Mouse (Mus musculus): ENCODE measurements around the gene Apoc3. TPM values are rescaled to one million over a fixed set of nuclear protein-coding genes. Genes with fewer than 3 reads are reported as not detected.
A peak's percentile ranks its signal among the peaks of the same experiment; 100 is the strongest.

Gene Apoc3
- not detected in 2 replicates for polyA plus RNA-seq (2015; fragmentation: Nextera tagmentation; extraction: Ambion mirVana)

DNA sequence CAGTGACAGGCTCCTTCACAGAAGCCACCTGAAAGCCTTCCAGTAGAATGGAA, at the start of gene Apoc3:
TSS of gene Apoc3 (minus strand) at position 41 of the 53 bp plus-strand sequence.
- H3K9me3 ChIP-seq: no peaks in the 10 kb centered on the region
- H3K9ac ChIP-seq: no peak within 1 kb of the TSS
- H3K4me1 ChIP-seq (replicated peaks): peaks cover 5% of the 10 kb centered on the region
- H3K4me2 ChIP-seq: no peak within 1 kb of the TSS
- H3K27me3 ChIP-seq: no peaks in the 10 kb centered on the region
- no peaks in the 10 kb centered on the region for H3K36me3 ChIP-seq
- no peak within 1 kb of the TSS for H3K4me3 ChIP-seq
- H3K27ac ChIP-seq (replicated peaks): no peak within 1 kb of the TSS
- no peak for ATAC-seq (ENCODE audit: low FRiP score, low read depth)

DNA sequence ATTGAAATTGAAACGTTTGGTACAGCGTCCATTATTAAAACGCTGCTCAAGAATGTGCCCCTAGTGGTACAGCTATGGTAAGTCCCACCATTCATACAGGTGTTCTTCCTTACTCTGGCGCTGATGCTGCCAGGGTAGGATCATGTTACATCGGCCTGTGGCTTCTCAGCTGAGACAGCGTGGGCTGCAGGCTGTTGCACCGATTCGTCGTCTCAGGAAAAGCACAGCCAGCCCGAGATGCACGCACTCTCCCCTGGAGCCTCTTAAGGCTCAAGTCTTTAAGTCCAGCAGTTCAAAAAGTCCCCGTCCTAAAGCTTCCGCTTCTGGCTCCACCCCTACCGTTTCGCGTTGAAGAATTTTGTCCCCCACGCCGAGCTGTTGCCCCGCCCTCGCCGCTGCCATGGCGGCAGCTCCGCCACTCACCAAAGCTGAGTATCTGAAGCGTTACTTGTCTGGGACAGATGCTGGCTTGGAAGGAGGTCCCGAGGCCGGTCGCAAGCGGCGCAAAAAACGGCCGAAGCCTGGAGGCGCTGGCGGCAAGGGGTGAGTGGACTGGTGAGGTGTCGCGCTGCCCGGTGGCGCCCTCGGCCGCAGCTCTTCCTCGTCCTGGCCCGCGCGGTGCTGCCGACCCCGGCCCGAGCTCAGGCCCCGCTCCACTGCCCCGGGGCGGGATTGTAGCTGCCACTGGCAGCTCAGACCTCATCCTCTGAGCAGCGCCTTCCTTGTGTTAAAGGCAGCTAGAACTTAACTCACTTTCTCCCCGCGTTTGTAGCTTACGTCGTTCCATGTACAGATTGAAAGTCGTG, 47.4 kb upstream of the Apoc3 start, which contains the start of gene Bud13:
TSS of gene Bud13 (plus strand) at position 378 of the 806 bp plus-strand sequence.
- H3K9me3 ChIP-seq: no peaks in the 10 kb centered on the region
- H3K36me3 ChIP-seq: peaks cover 56% of the 10 kb centered on the region
- peak; percentile 93 for ATAC-seq (ENCODE audit: low FRiP score, low read depth)
- H3K4me3 ChIP-seq: peak within 1 kb of the TSS; percentile 94
- peak within 1 kb of the TSS; percentile 81 for H3K9ac ChIP-seq
- WGBS: under 1% methylated on average over 55 of the region's 55 CpGs
- no peaks in the 10 kb centered on the region for H3K27me3 ChIP-seq
- H3K27ac ChIP-seq (replicated peaks): peak within 1 kb of the TSS; percentile 77
- peaks cover 18% of the 10 kb centered on the region for H3K4me1 ChIP-seq (replicated peaks)
- H3K4me2 ChIP-seq: peak within 1 kb of the TSS; percentile 79

DNA sequence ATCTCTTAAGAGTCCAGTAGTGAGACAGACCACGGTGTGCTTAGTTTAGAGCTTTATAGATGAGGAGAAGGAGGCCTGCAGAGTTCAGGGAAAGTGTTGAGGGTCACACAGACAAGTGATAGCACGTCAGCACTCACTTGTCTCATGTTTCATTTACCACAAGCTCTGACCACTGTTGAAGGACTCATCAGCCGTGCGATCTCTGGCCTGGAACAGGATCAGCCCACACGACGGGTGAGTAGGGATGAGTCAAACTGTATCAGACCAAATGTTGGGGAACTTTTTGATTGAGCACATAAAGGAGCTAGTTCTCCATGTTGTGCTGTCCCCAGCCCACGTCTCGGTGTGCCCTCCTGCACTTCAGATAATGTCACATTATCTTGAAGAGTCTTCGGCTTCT, 39.1 kb upstream of the Apoc3 start:
- no peak overlapping the region for H3K4me3 ChIP-seq

DNA sequence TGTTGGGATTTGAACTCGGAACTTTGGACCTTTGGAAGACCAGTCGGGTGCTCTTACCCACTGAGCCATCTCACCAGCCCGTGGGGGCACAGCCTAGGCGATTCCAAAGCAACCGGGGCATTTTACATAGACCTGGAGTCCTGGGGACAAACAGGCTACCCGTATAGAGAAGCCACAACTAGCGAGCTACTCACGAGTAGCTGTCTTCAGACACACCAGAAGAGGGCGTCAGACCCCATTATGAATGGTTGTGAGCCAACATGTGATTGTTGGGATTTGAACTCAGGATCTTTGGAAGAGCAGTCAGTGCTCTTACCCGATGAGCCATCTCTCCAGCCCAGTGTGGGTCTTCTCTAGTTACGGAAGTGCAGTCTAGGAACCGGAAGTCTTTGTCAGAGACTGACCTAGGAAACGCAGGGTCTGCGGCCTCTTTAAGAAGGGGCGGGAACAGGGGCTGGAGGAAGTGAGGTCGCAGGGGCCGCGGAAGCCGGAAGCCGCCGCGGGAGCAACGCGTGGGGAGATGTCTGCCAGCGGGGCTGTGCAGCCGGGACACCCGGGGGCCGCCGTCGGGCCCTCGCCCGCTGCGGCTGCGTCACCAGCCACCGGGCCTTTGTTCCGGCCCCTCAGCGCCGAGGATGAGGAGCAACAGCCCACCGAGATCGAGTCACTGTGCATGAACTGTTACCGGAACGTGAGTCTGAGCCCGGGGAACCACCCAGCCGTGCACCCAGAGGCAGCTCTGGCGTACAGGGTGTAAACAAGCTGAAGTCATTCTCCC, 37.4 kb upstream of the Apoc3 start, which contains the start of gene Zpr1:
TSS of gene Zpr1 (plus strand) at position 388 of the 778 bp plus-strand sequence.
- Histone ChIP-seq H3K9ac (peak within 1 kb of the TSS; percentile 71), H3K9me3 (no peaks in the 10 kb centered on the region), H3K4me3 (peak within 1 kb of the TSS; percentile 86), H3K27me3 (peaks cover 13% of the 10 kb centered on the region; the same call in 1 of the 2 replicates), H3K27ac (replicated peaks) (peak within 1 kb of the TSS; percentile 68), H3K4me2 (peak within 1 kb of the TSS; percentile 94), H3K4me1 (replicated peaks) (peaks cover 13% of the 10 kb centered on the region), H3K36me3 (peaks cover 27% of the 10 kb centered on the region)
- 5% methylated on average over 44 of the region's 45 CpGs for WGBS
- ATAC-seq (ENCODE audit: low FRiP score, low read depth): peak; percentile 95

More for the DNA sequence above, 39.1 kb upstream of the Apoc3 start:
- Histone ChIP-seq H3K4me2 (no peak overlapping the region), H3K36me3 (peaks cover 38% of the 10 kb centered on the region), H3K9ac (no peak overlapping the region), H3K9me3 (no peaks in the 10 kb centered on the region), H3K27ac (replicated peaks) (no peak overlapping the region), H3K27me3 (peaks cover 8% of the 10 kb centered on the region; the same call in 1 of the 2 replicates), H3K4me1 (replicated peaks) (peaks cover 13% of the 10 kb centered on the region)
- WGBS: 95% methylated on average over 9 of the region's 9 CpGs
- no peak for ATAC-seq (ENCODE audit: low FRiP score, low read depth)

DNA sequence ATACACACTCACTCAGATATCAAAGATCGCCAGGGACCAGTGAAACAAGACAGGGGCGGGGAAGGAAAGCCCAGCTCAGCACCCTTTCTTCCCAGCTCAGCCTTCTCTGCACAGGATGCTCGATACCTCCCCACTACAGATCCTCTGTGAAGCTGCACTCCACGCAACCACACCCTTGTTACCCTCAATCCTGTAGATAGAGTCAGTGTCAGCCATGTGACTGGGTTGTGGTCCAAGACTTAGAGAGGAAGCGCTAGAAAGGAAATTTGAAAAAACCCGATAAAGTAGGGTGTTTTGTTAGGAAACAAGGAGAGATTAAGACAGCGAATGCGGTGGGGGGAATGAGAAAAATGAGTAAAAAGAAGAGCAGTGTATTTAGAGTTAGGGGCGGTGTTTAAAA, 36.6 kb upstream of the Apoc3 start:
- H3K4me3 ChIP-seq: no peak overlapping the region
- 90% methylated on average over 9 of the region's 9 CpGs for WGBS

DNA sequence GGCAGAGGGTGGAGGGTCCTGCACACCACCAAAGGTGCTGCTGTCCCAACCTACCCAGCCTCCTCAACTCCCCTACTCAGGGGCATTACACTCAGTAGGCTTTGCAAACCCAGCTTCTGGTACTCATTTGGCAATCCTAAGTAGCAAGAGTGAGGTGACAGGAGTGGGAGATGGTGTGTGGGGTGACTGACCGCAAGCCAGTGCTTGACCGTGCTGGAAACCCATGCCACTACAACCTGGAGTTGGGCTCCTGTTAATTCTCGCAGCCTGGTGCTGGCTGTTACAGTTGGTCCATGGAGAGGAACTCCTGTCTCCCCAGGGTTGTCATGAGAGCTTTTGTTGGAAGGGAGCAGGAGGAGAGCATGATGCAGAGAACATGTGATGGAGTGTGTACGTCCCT, 35.3 kb upstream of the Apoc3 start:
- H3K27me3 ChIP-seq: peaks cover 13% of the 10 kb centered on the region; the same call in 1 of the 2 replicates
- no peaks in the 10 kb centered on the region for H3K9me3 ChIP-seq
- peaks cover 6% of the 10 kb centered on the region for H3K36me3 ChIP-seq
- no peak overlapping the region for H3K9ac ChIP-seq
- no peak overlapping the region for H3K27ac ChIP-seq (replicated peaks)
- H3K4me2 ChIP-seq: no peak overlapping the region
- H3K4me1 ChIP-seq (replicated peaks): peaks cover 13% of the 10 kb centered on the region
- H3K4me3 ChIP-seq: no peak overlapping the region
- ATAC-seq (ENCODE audit: low FRiP score, low read depth): no peak
- 94% methylated on average over 4 of the region's 4 CpGs for WGBS

More for the DNA sequence above, 36.6 kb upstream of the Apoc3 start:
- Histone ChIP-seq H3K9ac (no peak overlapping the region), H3K27ac (replicated peaks) (no peak overlapping the region), H3K4me1 (replicated peaks) (peaks cover 13% of the 10 kb centered on the region), H3K36me3 (peaks cover 19% of the 10 kb centered on the region), H3K4me2 (peak overlapping the region; percentile 94; the same call in 1 of the 2 replicates), H3K27me3 (peaks cover 13% of the 10 kb centered on the region; the same call in 1 of the 2 replicates), H3K9me3 (no peaks in the 10 kb centered on the region)
- ATAC-seq (ENCODE audit: low FRiP score, low read depth): no peak

DNA sequence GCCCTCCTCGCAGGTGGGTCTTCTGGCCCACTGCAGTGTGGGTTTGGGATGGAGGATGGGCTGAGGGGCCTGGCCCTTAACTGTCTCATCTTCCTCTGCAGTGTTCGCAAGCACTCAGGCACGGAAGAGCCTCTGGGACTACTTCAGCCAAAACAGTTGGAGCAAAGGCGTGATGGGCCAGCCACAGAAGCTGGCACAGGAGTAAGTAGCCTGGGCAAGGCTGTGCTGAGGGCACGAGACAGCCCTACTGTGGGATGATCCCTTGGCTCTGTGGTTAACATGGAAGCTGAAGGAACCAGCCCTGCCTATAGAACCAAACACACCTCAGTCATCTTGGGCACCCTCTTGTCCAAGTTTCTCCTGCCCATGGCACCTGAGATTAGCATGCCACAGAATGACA, 33.7 kb upstream of the Apoc3 start:
- H3K4me3 ChIP-seq: no peak overlapping the region
- no peak for ATAC-seq (ENCODE audit: low FRiP score, low read depth)
- WGBS: 83% methylated on average over 5 of the region's 5 CpGs
- peaks cover 7% of the 10 kb centered on the region for H3K4me1 ChIP-seq (replicated peaks)
- H3K9me3 ChIP-seq: no peaks in the 10 kb centered on the region
- H3K9ac ChIP-seq: no peak overlapping the region
- H3K36me3 ChIP-seq: no peaks in the 10 kb centered on the region
- H3K27ac ChIP-seq (replicated peaks): no peak overlapping the region
- peaks cover 13% of the 10 kb centered on the region; the same call in 1 of the 2 replicates for H3K27me3 ChIP-seq
- no peak overlapping the region for H3K4me2 ChIP-seq

DNA sequence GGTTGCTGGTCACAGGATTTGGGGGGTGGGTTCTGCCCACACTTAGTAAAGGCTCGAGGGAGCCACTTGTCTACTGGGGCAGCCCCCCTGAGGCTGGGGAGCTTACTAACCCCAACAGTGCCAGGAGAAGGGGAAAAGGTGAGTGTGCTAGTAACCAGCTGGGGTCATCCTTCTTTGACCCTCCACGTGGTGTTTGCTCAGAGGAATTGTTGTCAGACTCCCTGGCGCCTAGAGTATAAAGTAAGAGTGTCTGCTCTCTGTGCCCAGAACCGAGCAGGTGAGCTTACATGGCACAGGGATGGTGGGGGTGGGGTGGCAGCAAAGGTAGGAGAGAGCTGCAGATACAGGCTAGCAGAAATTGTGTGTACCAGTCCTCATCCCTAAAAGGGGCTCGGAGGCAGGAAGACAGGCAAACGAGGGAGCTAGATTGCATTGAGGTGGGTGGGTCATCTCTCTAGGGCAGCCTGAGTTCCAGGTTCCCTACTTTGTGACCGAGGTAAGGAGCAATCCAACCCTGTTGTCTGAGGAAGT, 33.0 kb upstream of the Apoc3 start, which contains the start of gene Apoa5:
TSS of gene Apoa5 (plus strand) at position 291 of the 531 bp plus-strand sequence.
- Histone ChIP-seq H3K4me3 (no peak within 1 kb of the TSS), H3K27me3 (peaks cover 13% of the 10 kb centered on the region; the same call in 1 of the 2 replicates), H3K9me3 (no peaks in the 10 kb centered on the region), H3K4me1 (replicated peaks) (peaks cover under 1% of the 10 kb centered on the region; the same call in 1 of the 2 replicates), H3K9ac (no peak within 1 kb of the TSS), H3K27ac (replicated peaks) (no peak within 1 kb of the TSS), H3K4me2 (no peak within 1 kb of the TSS), H3K36me3 (no peaks in the 10 kb centered on the region)
- WGBS: 66% methylated on average over 7 of the region's 7 CpGs
- ATAC-seq (ENCODE audit: low FRiP score, low read depth): no peak

DNA sequence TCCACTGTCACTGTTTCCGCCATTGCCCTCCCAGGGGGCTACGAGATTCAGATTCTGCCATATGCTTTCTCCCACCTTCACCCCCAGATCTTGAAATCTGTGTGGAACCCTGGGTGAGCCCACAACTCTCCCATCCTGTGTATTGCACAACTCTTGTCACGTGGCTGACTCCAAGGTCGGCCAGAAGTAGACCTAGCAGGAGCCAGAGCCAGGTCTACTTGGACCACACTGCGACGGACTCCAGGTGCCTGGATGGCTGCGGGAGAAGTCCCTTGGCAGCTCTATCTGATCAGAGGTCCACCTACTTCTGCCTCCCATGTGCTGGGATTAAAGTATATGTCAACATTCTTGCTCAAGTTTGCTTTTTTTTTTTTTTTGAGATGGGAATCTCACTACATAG, 25.7 kb upstream of the Apoc3 start:
- H3K27ac ChIP-seq (replicated peaks): no peak overlapping the region

DNA sequence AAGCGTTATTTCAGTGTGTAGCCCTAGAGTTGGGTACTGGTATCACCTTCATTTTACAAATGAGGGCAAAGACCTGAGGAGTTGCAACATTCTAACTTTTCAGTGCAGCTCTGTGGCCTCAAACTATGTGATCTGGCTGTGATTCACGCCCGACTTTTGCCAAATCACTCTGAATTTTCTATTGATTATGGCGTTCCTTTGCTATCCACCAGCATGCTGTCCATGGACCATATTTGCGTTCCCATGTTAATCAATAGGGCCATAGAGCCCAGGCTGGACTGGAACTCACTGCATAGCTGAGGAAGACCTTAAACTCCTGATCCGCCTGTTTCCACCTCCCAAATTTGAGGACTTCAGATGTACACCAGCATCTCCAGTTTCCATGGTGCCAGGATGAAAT, 23.7 kb upstream of the Apoc3 start:
- 93% methylated on average over 6 of the region's 6 CpGs for WGBS
- Histone ChIP-seq H3K27me3 (no peaks in the 10 kb centered on the region), H3K4me2 (no peak overlapping the region), H3K4me3 (no peak overlapping the region), H3K27ac (replicated peaks) (no peak overlapping the region), H3K36me3 (no peaks in the 10 kb centered on the region), H3K9me3 (no peaks in the 10 kb centered on the region), H3K9ac (no peak overlapping the region), H3K4me1 (replicated peaks) (no peaks in the 10 kb centered on the region)
- no peak for ATAC-seq (ENCODE audit: low FRiP score, low read depth)

More for the DNA sequence above, 25.7 kb upstream of the Apoc3 start:
- H3K27me3 ChIP-seq: no peaks in the 10 kb centered on the region
- no peak overlapping the region for H3K4me3 ChIP-seq
- no peaks in the 10 kb centered on the region for H3K4me1 ChIP-seq (replicated peaks)
- H3K4me2 ChIP-seq: no peak overlapping the region
- ATAC-seq (ENCODE audit: low FRiP score, low read depth): no peak
- H3K36me3 ChIP-seq: no peaks in the 10 kb centered on the region
- H3K9ac ChIP-seq: no peak overlapping the region
- WGBS: 89% methylated on average over 7 of the region's 7 CpGs
- H3K9me3 ChIP-seq: no peaks in the 10 kb centered on the region

DNA sequence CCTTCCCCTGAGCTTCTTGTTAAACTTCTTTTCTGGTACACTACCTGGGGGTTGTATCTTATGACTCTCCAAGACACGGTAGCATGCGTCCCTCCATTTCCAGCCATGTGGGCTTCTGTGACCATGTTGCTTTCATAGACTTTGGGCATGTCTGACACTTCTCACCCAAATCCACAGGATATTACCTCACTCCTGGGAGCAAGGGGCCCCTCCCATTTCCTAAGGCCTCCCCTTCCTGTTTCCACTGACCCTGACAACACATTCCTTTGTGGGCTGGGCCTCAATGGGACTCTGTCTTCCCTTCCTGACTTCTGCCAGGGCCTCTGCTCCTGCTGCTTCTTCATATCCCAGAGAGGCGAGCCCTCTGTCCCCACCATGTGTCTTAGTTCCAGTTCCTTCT, 22.1 kb upstream of the Apoc3 start:
- no peak overlapping the region for H3K9ac ChIP-seq
- no peaks in the 10 kb centered on the region for H3K4me1 ChIP-seq (replicated peaks)
- H3K27me3 ChIP-seq: no peaks in the 10 kb centered on the region
- no peak overlapping the region for H3K4me2 ChIP-seq
- WGBS: 80% methylated on average over 3 of the region's 3 CpGs
- H3K9me3 ChIP-seq: no peaks in the 10 kb centered on the region
- no peak for ATAC-seq (ENCODE audit: low FRiP score, low read depth)
- no peaks in the 10 kb centered on the region for H3K36me3 ChIP-seq
- H3K4me3 ChIP-seq: no peak overlapping the region
- no peak overlapping the region for H3K27ac ChIP-seq (replicated peaks)
